Mouse (Mus musculus) forebrain, embryonic 16.5 days (tissue): ENCODE measurements around the gene Ubash3a. TPM values are rescaled to one million over a fixed set of nuclear protein-coding genes. Genes with fewer than 3 reads are reported as not detected.

Experiments used
- ATAC-seq: fragments of 200-750 bp; cut with Nextera tagmentation; 2 replicates; pipeline ENCODE4 v1.8.0; 2017; ENCODE audit warnings: mild to moderate bottlenecking, moderate library complexity
- H3K27ac ChIP-seq: fragments of 300-500 bp; sonication (generic); 2 replicates; pipeline ENCODE4 v1.5.1; 2014; ENCODE audit warnings: low read length, control low read depth
- H3K27me3 ChIP-seq: fragments of 300-500 bp; sonication (generic); replicated peaks from 2 replicates; pipeline ENCODE4 v1.6.1; 2014; ENCODE audit warnings: low read length; ENCODE audit not compliant: control insufficient read depth, insufficient read depth
- H3K36me3 ChIP-seq: fragments of 300-500 bp; sonication (generic); 2 replicates; pipeline ENCODE4 v1.6.1; 2014; ENCODE audit not compliant: control insufficient read depth, insufficient read depth
- H3K4me1 ChIP-seq: fragments of 300-500 bp; sonication (generic); replicated peaks from 2 replicates; pipeline ENCODE4 v1.6.1; 2014; ENCODE audit warnings: low read length; ENCODE audit not compliant: control insufficient read depth, insufficient read depth
- H3K4me2 ChIP-seq: fragments of 300-500 bp; sonication (generic); 2 replicates; pipeline ENCODE4 v1.6.1; 2014; ENCODE audit warnings: mild to moderate bottlenecking, low read length, control low read depth
- H3K4me3 ChIP-seq: fragments of 300-500 bp; sonication (generic); replicated peaks from 2 replicates; pipeline ENCODE4 v1.5.1; 2014; ENCODE audit warnings: mild to moderate bottlenecking, low read length, control low read depth
- H3K9ac ChIP-seq: fragments of 300-500 bp; sonication (generic); replicated peaks from 2 replicates; pipeline ENCODE4 v1.6.1; 2014; ENCODE audit warnings: low read depth, low read length, control low read depth
- H3K9me3 ChIP-seq: fragments of 300-500 bp; sonication (generic); 2 replicates; pipeline ENCODE4 v1.6.1; 2016; ENCODE audit warnings: low read length; ENCODE audit not compliant: control insufficient read depth
- WGBS: fragments of 180-500 bp; shearing (Covaris S2); extraction: QIAGEN DNeasy Blood & Tissue Kit; methylation state at CpG from one replicate; pipeline ENCODE4 v1.1.7; 2014; 5-methylcytosine and 5-hydroxymethylcytosine counted together
- polyA plus RNA-seq: library from polyadenylated mRNA; unstranded; fragments of >200 nt; fragmentation: Nextera tagmentation; extraction: Ambion mirVana; gene quantifications from 2 replicates; pipeline ENCODE4 v1.2.1, GENCODE M21; 2015

Ubash3a gene
- polyA plus RNA-seq, 1 experiment from 2014 or later = not detected

DNA sequence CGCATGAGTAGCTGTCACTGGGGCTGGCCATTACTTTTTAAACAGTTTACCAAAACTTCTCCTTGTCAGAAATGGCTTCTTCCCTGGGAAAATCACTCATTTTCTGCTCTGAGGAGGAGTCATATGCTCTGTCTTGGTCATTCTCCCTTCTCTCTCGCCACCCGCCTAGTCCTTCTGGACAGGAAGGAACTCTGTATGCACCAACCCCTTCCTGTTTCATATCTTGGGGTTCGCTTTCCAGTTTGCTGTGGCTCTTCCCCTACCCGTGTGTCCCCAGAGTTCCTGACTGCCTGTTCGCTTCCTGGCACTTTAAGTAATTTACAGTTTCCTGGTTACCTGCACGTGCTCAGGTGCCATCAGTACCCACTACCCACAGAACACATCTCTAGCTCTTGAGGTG is 19.3 kb downstream of the Ubash3a start:
- Histone ChIP-seq H3K9me3 (no peaks in the 10 kb centered on the region), H3K36me3 (no peaks in the 10 kb centered on the region), H3K4me3 (no peak overlapping the region), H3K9ac (no peak overlapping the region), H3K27ac (no peak overlapping the region), H3K4me1 (no peaks in the 10 kb centered on the region), H3K27me3 (no peaks in the 10 kb centered on the region), H3K4me2 (no peak overlapping the region)
- ATAC-seq = no peak
- WGBS = 90% methylated on average over 7 of the region's 7 CpGs

DNA sequence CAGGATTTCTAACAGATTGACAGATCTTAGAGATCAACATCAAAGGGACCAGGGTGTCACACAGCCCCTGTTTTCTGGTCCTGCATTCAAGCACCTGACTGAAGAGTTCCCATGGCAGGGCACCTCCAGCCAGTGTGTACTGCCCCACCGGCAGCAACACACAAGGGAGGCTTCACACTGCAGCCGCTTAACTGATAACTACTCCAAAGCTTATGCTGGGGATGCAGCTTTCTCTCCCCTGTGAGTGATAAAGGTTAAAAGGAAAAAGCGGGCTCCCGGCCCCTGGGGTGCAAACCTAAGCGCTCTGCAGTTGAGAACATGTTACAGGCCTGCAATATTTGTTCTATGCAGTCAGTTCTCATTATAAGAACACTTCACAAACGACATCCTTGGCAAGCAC is 24.1 kb downstream of the Ubash3a start:
- no peak for ATAC-seq
- no peaks in the 10 kb centered on the region for H3K36me3 ChIP-seq
- H3K27ac ChIP-seq = no peak overlapping the region
- 48% methylated on average over 6 of the region's 6 CpGs for WGBS
- H3K9ac ChIP-seq = no peak overlapping the region
- H3K4me3 ChIP-seq = no peak overlapping the region
- no peaks in the 10 kb centered on the region for H3K4me1 ChIP-seq
- no peaks in the 10 kb centered on the region for H3K27me3 ChIP-seq
- no peaks in the 10 kb centered on the region for H3K9me3 ChIP-seq
- no peak overlapping the region for H3K4me2 ChIP-seq

DNA sequence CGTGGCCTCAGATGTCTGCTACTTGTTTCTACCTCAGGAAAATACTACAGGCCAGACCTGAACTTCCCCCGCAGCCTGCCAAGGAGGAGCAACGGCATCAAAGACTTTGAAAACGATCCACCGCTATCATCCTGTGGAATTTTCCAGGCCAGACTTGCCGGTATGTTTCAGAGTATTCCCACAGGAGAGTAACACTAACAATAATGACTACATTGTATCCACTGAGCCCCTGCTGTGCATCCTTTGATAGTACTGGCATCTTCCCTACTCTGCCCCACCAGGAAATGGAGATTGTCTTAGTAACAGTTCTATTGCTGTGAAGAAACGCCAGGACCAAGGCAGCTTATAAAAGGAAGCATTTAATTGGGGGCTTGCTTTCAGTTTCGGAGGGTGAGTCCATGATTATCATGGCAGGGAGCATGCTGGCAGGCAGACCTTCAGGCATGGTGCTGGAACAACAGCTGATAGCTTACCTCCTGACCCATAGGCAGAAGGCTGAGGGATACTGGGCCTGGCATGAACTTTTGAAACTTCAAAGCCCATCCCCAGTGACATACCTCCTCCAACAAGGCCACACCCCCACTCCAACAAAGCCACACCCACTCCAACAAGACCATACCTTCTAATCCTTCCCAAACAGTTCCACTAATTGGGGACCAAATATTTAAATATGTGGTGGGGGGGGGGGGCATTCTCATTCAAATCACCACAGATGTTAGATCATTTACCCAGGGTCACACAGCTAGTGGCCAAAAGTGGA is 24.8 kb downstream of the Ubash3a start:
- Histone ChIP-seq H3K9me3 (no peaks in the 10 kb centered on the region), H3K27ac (no peak overlapping the region), H3K27me3 (no peaks in the 10 kb centered on the region), H3K36me3 (no peaks in the 10 kb centered on the region), H3K4me3 (no peak overlapping the region), H3K4me2 (no peak overlapping the region), H3K4me1 (no peaks in the 10 kb centered on the region), H3K9ac (no peak overlapping the region)
- WGBS = 24% methylated on average over 8 of the region's 8 CpGs
- no peak for ATAC-seq

DNA sequence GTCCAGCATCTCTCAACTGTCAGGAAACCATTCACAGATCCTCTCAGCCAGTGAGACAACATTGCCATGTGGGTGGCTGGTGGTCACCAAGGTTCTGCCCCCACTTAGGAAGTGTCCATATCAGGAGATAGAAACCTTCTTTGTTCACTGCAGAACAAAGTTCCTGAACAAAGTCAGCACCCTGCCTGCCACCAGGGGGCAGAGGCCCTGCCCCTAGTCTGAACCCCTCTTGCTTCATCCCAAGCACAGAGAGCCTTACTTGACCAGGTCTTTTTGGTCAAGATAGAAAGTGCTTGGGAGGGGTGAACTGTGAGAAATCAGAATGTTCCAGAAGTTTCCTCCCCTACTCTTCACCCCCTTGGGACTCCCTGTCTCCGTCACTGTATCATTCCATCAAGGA is 28.2 kb downstream of the Ubash3a start:
- no peaks in the 10 kb centered on the region for H3K9me3 ChIP-seq
- no peaks in the 10 kb centered on the region for H3K4me1 ChIP-seq
- no peak overlapping the region for H3K4me3 ChIP-seq
- no peak overlapping the region for H3K27ac ChIP-seq
- no peak overlapping the region for H3K9ac ChIP-seq
- H3K36me3 ChIP-seq = no peaks in the 10 kb centered on the region
- WGBS = 89% methylated on average over 1 of the region's 1 CpGs
- no peak overlapping the region for H3K4me2 ChIP-seq
- no peaks in the 10 kb centered on the region for H3K27me3 ChIP-seq
- ATAC-seq = no peak

DNA sequence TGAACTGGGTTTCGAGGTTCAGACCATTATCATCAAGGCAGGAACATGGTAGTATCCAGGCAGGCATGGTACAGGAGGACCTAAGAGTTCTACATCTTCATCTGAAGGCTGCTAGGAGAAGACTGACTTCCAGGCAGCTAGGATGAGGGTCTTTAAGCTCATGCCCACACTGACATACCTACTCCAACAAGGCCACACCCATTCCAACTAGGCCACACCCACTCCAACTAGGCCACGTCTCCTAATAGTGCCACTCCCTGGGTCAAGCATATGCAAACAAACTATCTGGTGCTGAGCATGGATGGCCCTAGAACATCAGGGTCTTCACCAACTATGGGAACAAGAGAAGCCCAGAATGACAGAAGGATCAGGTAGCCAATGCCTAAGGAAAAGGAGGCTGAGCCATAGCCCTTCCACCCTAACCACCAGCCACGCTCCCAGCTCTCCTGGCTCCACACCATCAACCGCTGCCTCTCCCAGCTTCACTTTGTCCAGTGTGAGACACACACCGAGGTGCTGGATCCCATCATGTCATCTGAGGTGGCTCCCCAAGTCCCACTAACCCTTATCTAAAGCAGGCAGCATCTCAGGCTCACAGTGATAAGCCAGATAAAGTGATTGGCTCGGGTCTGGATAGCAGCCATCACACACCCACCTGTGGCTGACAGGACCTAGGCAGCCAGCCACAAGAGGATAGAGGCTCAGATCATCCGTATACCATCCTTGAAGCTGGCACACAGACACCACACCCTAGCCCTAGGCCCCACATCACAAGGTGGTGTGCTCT is 30.8 kb downstream of the Ubash3a start:
- no peak overlapping the region for H3K4me3 ChIP-seq
- no peak overlapping the region for H3K27ac ChIP-seq
- 85% methylated on average over 7 of the region's 7 CpGs for WGBS
- H3K4me1 ChIP-seq = no peaks in the 10 kb centered on the region
- H3K4me2 ChIP-seq = no peak overlapping the region
- no peaks in the 10 kb centered on the region for H3K9me3 ChIP-seq
- no peak overlapping the region for H3K9ac ChIP-seq
- no peaks in the 10 kb centered on the region for H3K36me3 ChIP-seq
- no peak for ATAC-seq
- H3K27me3 ChIP-seq = no peaks in the 10 kb centered on the region

DNA sequence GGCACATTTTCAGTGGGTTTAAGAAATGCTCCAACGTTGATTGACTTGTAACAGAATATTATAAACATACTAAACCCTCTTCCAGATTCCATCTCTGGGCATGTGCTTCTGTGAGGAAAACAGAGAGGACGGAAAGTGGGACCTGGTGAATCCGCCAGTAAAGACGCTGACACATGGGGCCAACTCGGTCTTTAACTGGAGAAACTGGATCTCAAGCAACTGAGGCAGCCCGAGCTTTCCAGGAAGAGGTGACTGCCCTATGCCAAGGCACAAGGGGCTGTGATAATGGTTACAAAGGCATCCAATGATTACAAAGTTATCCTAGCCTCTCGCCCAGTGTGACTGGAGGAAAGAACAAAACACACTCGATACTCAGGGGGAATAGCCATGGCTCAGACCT is 33.5 kb downstream of the Ubash3a start:
- ATAC-seq = no peak
- Histone ChIP-seq H3K9me3 (no peaks in the 10 kb centered on the region), H3K36me3 (no peaks in the 10 kb centered on the region), H3K27ac (no peak overlapping the region), H3K27me3 (no peaks in the 10 kb centered on the region), H3K4me1 (no peaks in the 10 kb centered on the region), H3K4me3 (no peak overlapping the region), H3K9ac (no peak overlapping the region), H3K4me2 (no peak overlapping the region)
- 89% methylated on average over 8 of the region's 8 CpGs for WGBS

DNA sequence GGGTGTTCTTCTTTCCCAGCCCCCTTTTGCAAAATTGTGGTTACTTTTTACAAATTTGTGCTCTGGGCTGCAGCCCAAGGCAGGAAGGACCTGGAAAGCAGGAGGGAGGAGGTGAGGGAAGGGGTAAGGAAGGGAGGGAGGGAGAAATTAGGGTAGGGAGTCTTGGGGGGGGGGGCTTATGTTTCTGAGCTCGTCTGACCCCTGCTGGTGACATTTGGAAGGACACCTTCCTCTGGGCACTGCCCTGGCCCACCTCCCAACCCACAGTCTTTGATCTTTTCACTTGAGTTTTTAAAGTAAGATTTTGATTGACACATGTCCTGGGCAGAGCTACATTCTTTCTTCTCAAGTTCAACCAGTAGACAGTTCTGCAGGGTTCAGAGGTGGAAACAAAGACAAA is 35.1 kb downstream of the Ubash3a start:
- no peaks in the 10 kb centered on the region for H3K9me3 ChIP-seq
- H3K27me3 ChIP-seq = no peaks in the 10 kb centered on the region
- no peak for ATAC-seq
- H3K36me3 ChIP-seq = no peaks in the 10 kb centered on the region
- H3K4me3 ChIP-seq = no peak overlapping the region
- 0% methylated on average over 1 of the region's 1 CpGs for WGBS
- H3K4me2 ChIP-seq = no peak overlapping the region
- no peak overlapping the region for H3K27ac ChIP-seq
- no peaks in the 10 kb centered on the region for H3K4me1 ChIP-seq
- no peak overlapping the region for H3K9ac ChIP-seq

DNA sequence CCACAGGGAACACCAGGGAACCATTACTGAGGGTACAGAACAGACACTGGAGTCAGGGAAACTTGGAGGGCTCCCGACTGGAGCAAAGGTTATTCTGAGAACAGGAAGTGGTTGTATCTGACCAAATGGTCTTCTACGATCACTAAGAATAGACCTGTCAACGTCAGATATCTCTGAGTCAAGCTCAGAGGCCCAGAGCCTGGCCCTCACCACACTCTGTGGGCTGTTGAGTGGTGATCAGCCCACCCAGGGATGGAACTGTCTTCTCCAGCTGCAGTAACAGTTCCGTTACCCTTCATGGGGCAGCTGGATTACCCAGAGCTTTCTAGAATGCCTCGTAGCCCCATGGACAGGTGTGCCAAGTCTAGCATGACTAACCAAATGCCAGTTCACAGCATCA is 37.6 kb downstream of the Ubash3a start:
- no peak for ATAC-seq
- no peak overlapping the region for H3K9ac ChIP-seq
- no peaks in the 10 kb centered on the region for H3K9me3 ChIP-seq
- no peaks in the 10 kb centered on the region for H3K27me3 ChIP-seq
- no peak overlapping the region for H3K4me2 ChIP-seq
- H3K36me3 ChIP-seq = no peaks in the 10 kb centered on the region
- no peak overlapping the region for H3K27ac ChIP-seq
- WGBS = 90% methylated on average over 5 of the region's 5 CpGs
- no peak overlapping the region for H3K4me3 ChIP-seq
- no peaks in the 10 kb centered on the region for H3K4me1 ChIP-seq

DNA sequence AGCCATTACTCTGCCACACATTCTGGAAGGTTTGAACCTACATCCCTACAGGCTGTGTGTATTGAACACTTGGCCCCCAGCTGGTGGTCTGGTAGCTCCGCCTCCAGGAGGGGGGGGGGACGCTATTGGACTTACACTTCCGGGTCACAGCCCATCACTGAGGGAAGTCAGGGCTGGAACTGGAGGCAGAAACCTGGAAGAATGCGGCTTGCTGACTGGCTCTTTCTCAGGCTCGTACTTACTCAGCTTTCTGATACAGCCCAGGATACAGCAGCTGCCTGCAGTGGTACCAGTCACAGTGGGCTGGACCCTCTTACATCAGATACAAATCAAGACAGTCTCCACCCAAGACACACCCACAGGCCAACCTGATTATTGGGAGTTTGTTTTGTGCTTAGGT is 39.5 kb downstream of the Ubash3a start:
- no peaks in the 10 kb centered on the region for H3K36me3 ChIP-seq
- no peak overlapping the region for H3K27ac ChIP-seq
- no peak overlapping the region for H3K9ac ChIP-seq
- no peaks in the 10 kb centered on the region for H3K9me3 ChIP-seq
- no peaks in the 10 kb centered on the region for H3K4me1 ChIP-seq
- H3K27me3 ChIP-seq = no peaks in the 10 kb centered on the region
- 51% methylated on average over 5 of the region's 5 CpGs for WGBS
- H3K4me2 ChIP-seq = no peak overlapping the region
- H3K4me3 ChIP-seq = no peak overlapping the region
- no peak for ATAC-seq
